Mouse (Mus musculus) hematopoietic stem cell, adult 5-6 weeks (primary cell): ENCODE data around the gene Klhdc1. TPM values are rescaled to one million over a fixed set of nuclear protein-coding genes. Genes with fewer than 3 reads are reported as not detected.

Experiments
- ATAC-seq, 2 experiments: fragments of 125-278 bp in 1 of 2; replicated peaks in 1 of 2; 2 replicates each; pipeline ENCODE4 v1.8.0; 2016 to 2017; ENCODE audit warnings: inconsistent platforms in 2 of 2, mild to moderate bottlenecking in 2 of 2, moderate number of reproducible peaks in 2 of 2, low read depth in 1 of 2, moderate TSS enrichment in 1 of 2; ENCODE audit not compliant: low FRiP score in 2 of 2, poor library complexity in 2 of 2, severe bottlenecking in 2 of 2, insufficient read depth in 1 of 2, low TSS enrichment in 1 of 2
- total RNA-seq: library from RNA; stranded (forward); fragments of 172-1452, 232-1000 nt; gene quantifications from 2 replicates; pipeline ENCODE4 v1.2.3, GENCODE M21; 2017

Klhdc1 gene
- total RNA-seq, 1 experiment from 2014 or later: 21.2 TPM

- ATAC-seq: no peak
These were observed 39.0 kb downstream of the Klhdc1 start for GRCm38 (mm10) chr12:69279931-69280469.

GRCm38 (mm10) chr12:69280915-69281314 is 39.9 kb downstream of the Klhdc1 start:
- no peak for ATAC-seq

GRCm38 (mm10) chr12:69283146-69283545 is 42.2 kb downstream of the Klhdc1 start:
- ATAC-seq: no peak

- ATAC-seq: no peak
These were observed 46.6 kb downstream of the Klhdc1 start for GRCm38 (mm10) chr12:69287535-69287934.

GRCm38 (mm10) chr12:69288699-69289098 is 47.7 kb downstream of the Klhdc1 start:
- no peak for ATAC-seq

- no peak for ATAC-seq
These were observed 51.4 kb downstream of the Klhdc1 start for GRCm38 (mm10) chr12:69292401-69292800.

GRCm38 (mm10) chr12:69293815-69294214 is 52.8 kb downstream of the Klhdc1 start:
- peak in 1 of 2 experiments; percentile 16; a peak in 1 of 4 replicates for ATAC-seq

GRCm38 (mm10) chr12:69294936-69295335 is 54.0 kb downstream of the Klhdc1 start:
- no peak for ATAC-seq

- no peak for ATAC-seq
These were observed 54.7 kb downstream of the Klhdc1 start for GRCm38 (mm10) chr12:69295651-69296050.

- peak; percentile 59 to 68 for ATAC-seq
These were observed 55.8 kb downstream of the Klhdc1 start, which contains the start of gene Klhdc2 for GRCm38 (mm10) chr12:69296511-69297410. TSS of gene Klhdc2 (plus strand) at chr12:69296681.

- ATAC-seq: no peak
These were observed 56.6 kb downstream of the Klhdc1 start for GRCm38 (mm10) chr12:69297411-69298150.

GRCm38 (mm10) chr12:69298281-69298680 is 57.3 kb downstream of the Klhdc1 start:
- no peak for ATAC-seq

GRCm38 (mm10) chr12:69299231-69299630 is 58.3 kb downstream of the Klhdc1 start:
- no peak for ATAC-seq

- ATAC-seq: no peak
These were observed 58.9 kb downstream of the Klhdc1 start for GRCm38 (mm10) chr12:69299831-69300230.

- ATAC-seq: no peak
These were observed 59.4 kb downstream of the Klhdc1 start for GRCm38 (mm10) chr12:69300391-69300790.

- no peak for ATAC-seq
These were observed 61.2 kb downstream of the Klhdc1 start for GRCm38 (mm10) chr12:69302171-69302570.

- no peak for ATAC-seq
These were observed 63.1 kb downstream of the Klhdc1 start for GRCm38 (mm10) chr12:69304051-69304450.

- ATAC-seq: no peak
These were observed 65.4 kb downstream of the Klhdc1 start for GRCm38 (mm10) chr12:69306333-69306732.
